Mouse (Mus musculus): Measurements from ENCODE around the gene Slc6a11. TPM values are rescaled to one million over a fixed set of nuclear protein-coding genes. Genes with fewer than 3 reads are reported as not detected.

Gene Slc6a11
- total and polyA plus RNA-seq, 3 experiments = not detected

DNA sequence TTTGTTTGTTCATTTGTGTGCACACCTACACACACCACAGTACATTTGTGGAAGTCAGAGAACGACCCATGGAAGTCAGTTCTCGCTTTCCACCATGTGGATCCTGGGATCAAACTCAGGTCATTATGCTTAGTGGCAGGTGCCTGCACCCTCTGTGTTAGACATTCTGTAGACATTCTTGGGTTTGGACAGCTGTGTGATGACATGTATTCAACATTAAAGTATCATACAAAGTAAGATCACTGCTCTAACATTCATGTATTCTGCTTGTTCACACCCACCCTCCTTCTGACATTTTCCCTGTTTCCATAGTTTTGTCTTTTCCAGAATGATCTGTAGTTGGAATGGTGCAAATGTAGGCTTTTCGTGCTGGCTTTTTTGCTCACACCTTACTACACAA lies 73.5 kb downstream of the Slc6a11 start:
- Histone ChIP-seq H3K27me3 (ENCODE audit: control insufficient read depth in 1 of 2, insufficient read depth in 2 of 2, low read length in 2 of 2) (no peaks in the 10 kb centered on the region), H3K4me3 (ENCODE audit: control insufficient read depth in 1 of 2, insufficient read depth in 1 of 2, low read depth in 2 of 2, low read length in 2 of 2) (no peak overlapping the region), H3K36me3 (ENCODE audit: control insufficient read depth in 1 of 2, insufficient read depth in 2 of 2, low read length in 2 of 2) (no peaks in the 10 kb centered on the region), H3K4me1 (ENCODE audit: control insufficient read depth in 1 of 2, insufficient read depth in 2 of 2, low read length in 2 of 2) (no peaks in the 10 kb centered on the region), H3K9ac (ENCODE audit: control insufficient read depth, low read depth, low read length, poor library complexity, severe bottlenecking) (no peak overlapping the region), H3K9me3 (replicated peaks; ENCODE audit: insufficient read depth, low read length) (no peaks in the 10 kb centered on the region), H3K27ac (ENCODE audit: control insufficient read depth, low read depth, low read length) (no peak overlapping the region), H3K79me2 (ENCODE audit: control insufficient read depth, insufficient read depth, low read length, poor library complexity) (no peaks in the 10 kb centered on the region)
- TF ChIP-seq USF2 (IDR thresholded peaks at IDR 0.05; ENCODE audit: borderline replicate concordance in 1 of 2, insufficient read depth in 1 of 2, low read depth in 1 of 2, low read length in 2 of 2) (no peak), KAT2A (conservative IDR thresholded peaks at IDR 0.05; ENCODE audit: low read depth, low read length) (no peak), MXI1 (IDR thresholded peaks at IDR 0.05; ENCODE audit: low read depth, low read length) (no peak), CHD2 (IDR thresholded peaks at IDR 0.05; ENCODE audit: low read length) (no peak), RCOR1 (IDR thresholded peaks at IDR 0.05; ENCODE audit: low read depth, low read length) (no peak), ZC3H11A (IDR thresholded peaks at IDR 0.05; ENCODE audit: low read depth, low read length) (no peak), JUND (IDR thresholded peaks at IDR 0.05; ENCODE audit: low read depth, low read length) (no peak), MAX (IDR thresholded peaks at IDR 0.05; ENCODE audit: low read length) (no peak), GABPA (IDR thresholded peaks at IDR 0.05; ENCODE audit: low read depth, low read length) (no peak), ZKSCAN1 (IDR thresholded peaks at IDR 0.05; ENCODE audit: low read depth, low read length) (no peak), POLR2A (IDR thresholded peaks at IDR 0.05; ENCODE audit: control insufficient read depth in 1 of 2, insufficient read depth in 1 of 2, low read depth in 1 of 2, low read length in 2 of 2, poor library complexity in 1 of 2) (no peak), ZMIZ1 (IDR thresholded peaks at IDR 0.05; ENCODE audit: low read depth, low read length) (no peak), USF1 (IDR thresholded peaks at IDR 0.05; ENCODE audit: low read depth, low read length) (no peak), NRF1 (IDR thresholded peaks at IDR 0.05; ENCODE audit: insufficient read depth, low read depth, low read length, poor library complexity, severe bottlenecking) (no peak), MAFK (IDR thresholded peaks at IDR 0.05; ENCODE audit: borderline replicate concordance, low read depth, low read length) (no peak), MYC (IDR thresholded peaks at IDR 0.05; ENCODE audit: low read depth, low read length) (no peak), TAL1 (IDR thresholded peaks at IDR 0.05; ENCODE audit: low read length) (no peak), SMC3 (IDR thresholded peaks at IDR 0.05; ENCODE audit: low read depth, low read length) (no peak), TBP (IDR thresholded peaks at IDR 0.05; ENCODE audit: low read depth, low read length) (no peak)
- no peak for DNase-seq (ENCODE audit: low read depth, low spot score)

GRCm38 (mm10) chr6:114208296-114208695 lies 77.3 kb downstream of the Slc6a11 start:
- H3K9me3 ChIP-seq (replicated peaks; ENCODE audit: insufficient read depth, low read length) = no peaks in the 10 kb centered on the region
- no peaks in the 10 kb centered on the region for H3K4me1 ChIP-seq (ENCODE audit: control insufficient read depth in 1 of 2, insufficient read depth in 2 of 2, low read length in 2 of 2)
- no peaks in the 10 kb centered on the region for H3K27me3 ChIP-seq (ENCODE audit: control insufficient read depth in 1 of 2, insufficient read depth in 2 of 2, low read length in 2 of 2)
- no peak overlapping the region for H3K9ac ChIP-seq (ENCODE audit: control insufficient read depth, low read depth, low read length, poor library complexity, severe bottlenecking)
- DNase-seq (ENCODE audit: low read depth, low spot score) = no peak
- TF ChIP-seq TCF12 (IDR thresholded peaks at IDR 0.05; ENCODE audit: low read depth, low read length) (no peak), NRF1 (IDR thresholded peaks at IDR 0.05; ENCODE audit: insufficient read depth, low read depth, low read length, poor library complexity, severe bottlenecking) (no peak), POLR2AphosphoS5 (IDR thresholded peaks at IDR 0.05; ENCODE audit: borderline replicate concordance, low read depth, low read length) (no peak), ZNF384 (IDR thresholded peaks at IDR 0.05; ENCODE audit: low read depth, low read length) (no peak), UBTF (IDR thresholded peaks at IDR 0.05; ENCODE audit: borderline replicate concordance, insufficient read depth, low read depth, low read length) (no peak), KAT2A (conservative IDR thresholded peaks at IDR 0.05; ENCODE audit: low read depth, low read length) (no peak), POLR2AphosphoS2 (IDR thresholded peaks at IDR 0.05; ENCODE audit: low read length) (no peak), ZKSCAN1 (IDR thresholded peaks at IDR 0.05; ENCODE audit: low read depth, low read length) (no peak), TBP (IDR thresholded peaks at IDR 0.05; ENCODE audit: low read depth, low read length) (no peak), MYB (IDR thresholded peaks at IDR 0.05; ENCODE audit: low read depth, low read length) (no peak), POLR2A (IDR thresholded peaks at IDR 0.05; ENCODE audit: control insufficient read depth in 1 of 2, insufficient read depth in 1 of 2, low read depth in 1 of 2, low read length in 2 of 2, poor library complexity in 1 of 2) (no peak)
- H3K4me3 ChIP-seq (ENCODE audit: control insufficient read depth in 1 of 2, insufficient read depth in 1 of 2, low read depth in 2 of 2, low read length in 2 of 2) = no peak overlapping the region
- no peaks in the 10 kb centered on the region for H3K79me2 ChIP-seq (ENCODE audit: control insufficient read depth, insufficient read depth, low read length, poor library complexity)
- H3K27ac ChIP-seq (ENCODE audit: control insufficient read depth, low read depth, low read length) = no peak overlapping the region
- H3K36me3 ChIP-seq (ENCODE audit: control insufficient read depth in 1 of 2, insufficient read depth in 2 of 2, low read length in 2 of 2) = no peaks in the 10 kb centered on the region

Data from MEL (cell line).